Mouse (Mus musculus) spleen, adult 18-20 months (tissue): ENCODE results near the gene Ciz1.

ENCODE experiments used
- DNase-seq, 2 experiments: peaks; one replicate each; pipeline ENCODE4 v3.0.0; 2022; ENCODE audit warnings: mixed read lengths in 2 of 2

The Ciz1 gene

DNA sequence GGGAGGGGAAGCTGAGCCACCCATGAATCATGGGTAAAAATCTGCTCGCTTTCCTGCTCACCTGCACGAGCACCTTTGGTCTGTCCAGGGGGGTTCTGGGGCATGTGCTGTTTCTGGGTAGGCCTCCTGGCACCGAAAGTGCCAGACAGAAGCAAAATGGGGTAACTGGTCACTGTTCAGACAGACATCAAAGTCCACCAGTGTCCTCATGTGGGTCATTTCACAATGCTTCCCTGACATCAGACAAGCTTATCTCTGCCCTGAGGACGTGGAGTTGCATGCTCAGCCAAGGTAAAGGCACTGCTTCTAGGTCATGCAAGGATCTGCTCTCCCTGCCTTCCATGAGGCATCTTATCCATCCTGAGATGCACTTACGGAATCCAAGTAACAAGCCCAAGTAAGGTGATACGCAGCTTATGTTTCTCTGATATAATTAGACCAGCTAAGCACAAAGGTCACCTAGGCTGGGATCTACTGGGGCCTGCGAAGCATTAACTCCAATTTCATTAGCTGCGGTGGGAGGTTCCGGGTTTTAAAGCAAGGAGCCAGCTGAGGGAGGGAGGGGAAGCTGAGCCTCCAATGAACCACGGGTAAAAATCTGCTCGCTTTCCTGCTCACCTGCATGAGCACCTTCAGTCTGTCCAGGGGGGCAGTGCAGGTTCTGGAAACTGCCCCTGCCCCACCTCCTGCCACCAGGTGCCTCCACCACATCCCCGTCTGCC is 66.5 kb downstream of the Ciz1 start:
- no peak for DNase-seq

- DNase-seq = no peak
These were observed 67.2 kb downstream of the Ciz1 start for GRCm38 (mm10) chr2:32419359-32419758.

DNA sequence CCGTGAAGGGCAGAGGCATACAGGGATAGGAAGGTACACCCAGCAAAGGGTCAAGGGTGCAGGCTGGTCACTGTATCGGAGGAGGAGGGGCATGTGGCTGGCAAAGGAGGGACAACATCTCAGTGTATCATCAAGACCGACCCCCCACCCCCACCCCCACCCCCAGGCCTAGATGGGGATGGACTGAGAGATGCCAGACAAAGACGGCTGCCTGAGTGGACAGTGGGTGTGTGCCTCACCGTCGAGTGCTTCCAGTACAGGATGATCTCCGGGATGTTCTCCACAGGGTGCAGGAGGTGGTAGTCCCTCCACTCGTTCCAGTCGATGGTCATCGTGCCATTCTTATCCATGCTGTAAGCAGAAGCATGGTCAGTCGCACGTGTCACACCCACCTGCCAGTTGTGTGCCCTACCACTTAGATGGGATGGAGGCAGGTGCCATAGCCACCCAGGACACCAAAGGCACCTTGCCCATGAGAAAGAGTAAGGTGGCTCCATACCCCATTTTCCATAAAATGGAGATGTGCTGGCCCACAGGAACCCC is 68.0 kb downstream of the Ciz1 start:
- no peak for DNase-seq

- no peak for DNase-seq
These were observed 68.5 kb downstream of the Ciz1 start for GRCm38 (mm10) chr2:32420647-32421046.

DNA sequence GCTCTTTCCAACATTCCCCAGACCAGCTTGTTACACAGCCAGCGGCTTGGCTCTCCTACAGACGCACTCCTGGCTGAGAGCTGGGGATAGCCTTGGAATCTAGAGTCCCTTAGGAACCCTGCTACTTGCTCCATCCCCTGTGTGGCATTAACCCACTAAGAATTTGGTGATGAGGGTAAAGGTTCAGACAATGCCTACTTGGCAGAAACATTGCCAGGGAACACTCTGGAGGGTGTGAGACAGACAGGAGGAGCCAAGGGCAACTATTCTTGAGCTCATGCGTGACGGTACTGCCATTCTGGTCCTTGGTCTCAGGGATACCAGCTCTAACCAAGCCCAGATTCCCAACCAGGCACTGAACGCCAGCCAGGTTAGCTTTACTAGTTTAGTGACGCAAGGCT is 69.7 kb downstream of the Ciz1 start:
- no peak for DNase-seq

DNA sequence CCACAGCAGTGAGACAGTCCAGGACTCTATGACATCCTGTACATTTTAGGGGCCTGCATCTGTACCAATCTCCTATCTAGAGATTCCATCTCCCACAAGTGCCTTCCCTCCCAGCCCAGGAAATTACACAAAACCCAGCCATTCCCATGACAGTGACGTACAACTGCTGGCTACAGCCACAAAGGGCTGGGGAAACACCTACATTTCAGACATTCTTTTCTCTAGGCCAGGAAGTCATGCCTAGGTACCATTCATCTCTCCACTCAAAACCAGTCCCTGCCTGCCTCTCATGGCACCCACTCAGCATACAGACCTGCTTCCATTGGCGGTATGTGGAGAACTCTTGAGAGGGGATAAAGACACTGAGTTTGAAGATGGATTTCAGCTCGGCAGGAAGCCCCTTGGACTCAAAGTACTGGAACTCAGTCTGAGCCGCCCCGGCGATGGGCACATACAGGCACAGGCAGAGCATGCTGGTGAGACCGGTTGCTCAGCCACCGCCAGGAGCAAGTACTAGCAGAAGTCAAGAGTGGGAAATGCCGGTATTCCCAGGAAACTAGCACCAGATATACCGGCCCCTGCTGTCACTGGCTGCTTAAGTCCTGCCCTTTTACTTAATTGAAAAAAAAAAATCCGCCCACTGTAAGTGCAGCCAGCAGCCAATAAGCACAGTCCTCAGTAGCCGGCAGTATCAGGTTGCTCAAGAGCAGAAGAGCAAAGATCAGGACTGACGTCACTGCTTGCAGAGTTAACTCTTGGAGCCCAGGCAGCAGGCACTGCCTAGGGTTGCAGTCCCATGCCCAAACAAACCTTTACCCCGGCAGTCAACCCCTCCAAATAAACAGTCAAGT is 71.6 kb downstream of the Ciz1 start:
- DNase-seq = no peak

DNA sequence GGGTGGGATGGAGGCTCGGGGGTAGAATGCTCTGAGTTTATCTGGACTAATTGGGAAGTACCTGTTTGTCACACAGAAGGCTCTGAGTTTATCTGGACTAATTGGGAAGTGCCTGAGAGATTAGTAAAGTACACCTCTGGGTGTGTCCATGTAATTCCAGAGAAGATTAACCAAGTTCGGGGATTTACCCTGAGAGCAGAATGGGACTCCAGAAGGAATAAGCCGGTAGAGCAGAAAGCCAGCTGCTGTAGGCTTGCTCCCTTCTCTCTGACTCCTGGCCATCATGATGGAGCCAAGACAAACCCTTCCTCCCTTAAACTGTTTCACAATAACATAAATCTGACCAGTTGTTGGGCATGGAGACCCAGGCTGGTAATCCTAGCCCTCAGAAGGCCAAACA is 72.7 kb downstream of the Ciz1 start:
- no peak for DNase-seq

GRCm38 (mm10) chr2:32425568-32425967 is 73.4 kb downstream of the Ciz1 start:
- no peak for DNase-seq

DNA sequence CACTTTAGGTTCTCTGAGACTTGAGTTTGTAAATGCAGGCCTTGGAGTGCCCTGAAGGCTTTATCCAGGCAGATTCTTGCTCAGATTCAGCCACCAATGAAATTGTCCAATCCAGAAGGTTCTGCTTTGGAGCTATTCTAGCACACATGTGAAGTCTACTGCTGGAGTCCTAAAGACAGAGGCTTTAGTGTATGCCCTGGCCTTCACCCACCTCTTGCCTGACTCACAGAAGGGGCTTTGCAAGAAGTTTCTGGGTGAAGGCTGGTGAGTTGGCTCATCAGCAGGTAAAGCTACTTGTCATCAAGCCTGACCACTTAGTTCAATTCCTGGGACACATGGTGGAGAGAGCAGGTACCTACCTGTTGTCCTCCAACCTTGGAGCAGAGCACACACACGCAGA is 74.0 kb downstream of the Ciz1 start:
- DNase-seq = no peak

GRCm38 (mm10) chr2:32427720-32428119 is 75.6 kb downstream of the Ciz1 start:
- DNase-seq = no peak

DNA sequence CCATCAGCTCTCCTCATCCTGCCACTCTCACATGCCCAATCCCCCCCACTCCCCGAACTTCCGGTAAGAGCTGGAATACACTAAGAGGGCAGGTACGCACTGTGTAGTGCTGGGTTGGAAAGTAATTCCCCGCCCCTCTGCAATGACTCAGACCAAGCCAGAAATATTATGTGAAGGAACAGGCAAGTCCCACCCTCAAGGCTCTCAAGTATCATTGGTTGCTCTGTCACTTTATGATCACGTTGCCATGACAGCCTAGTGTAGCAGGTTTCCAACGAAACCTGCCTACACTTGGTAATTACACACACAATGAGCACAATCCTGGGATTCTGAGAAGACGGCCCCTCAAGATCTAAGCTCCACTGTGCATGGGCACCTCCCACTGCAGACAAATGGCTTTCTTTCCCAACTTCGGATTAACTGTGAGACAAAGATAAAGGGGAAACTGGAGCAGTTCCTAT is 76.2 kb downstream of the Ciz1 start:
- no peak for DNase-seq

- no peak for DNase-seq
These were observed 77.2 kb downstream of the Ciz1 start for GRCm38 (mm10) chr2:32429215-32429891.
